Mouse (Mus musculus) ovary, adult 18-20 months (tissue): Measurements from ENCODE around the gene Unc13a.

Experiments
- DNase-seq: peaks from one replicate; pipeline ENCODE4 v3.0.0; 2022; ENCODE audit warnings: low spot score, mixed read lengths

Gene Unc13a

GRCm38 (mm10) chr8:71619786-71620185 lies 51.8 kb downstream of the Unc13a start:
- no peak for DNase-seq

DNA sequence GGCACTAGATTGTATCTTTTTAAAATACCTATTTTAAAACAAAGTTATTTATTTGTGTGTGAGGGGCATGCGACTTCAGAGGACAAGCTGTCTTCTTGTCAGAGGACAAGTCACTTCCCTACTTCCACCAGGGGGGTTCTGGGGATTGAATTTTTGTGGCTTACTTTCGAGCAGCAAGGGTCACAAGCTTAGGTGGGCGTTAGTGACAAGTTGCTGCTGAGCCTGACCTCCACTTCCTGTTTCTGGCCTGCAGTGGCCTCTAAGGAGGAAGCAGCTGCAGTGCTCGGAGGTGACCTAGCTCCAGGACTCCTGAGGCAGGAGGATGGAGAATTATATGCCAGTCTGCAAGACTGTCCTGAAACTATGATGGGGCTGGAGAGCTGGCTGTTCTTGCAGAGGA lies 58.1 kb downstream of the Unc13a start:
- no peak for DNase-seq

GRCm38 (mm10) chr8:71612141-71612540 lies 59.4 kb downstream of the Unc13a start:
- DNase-seq: no peak

GRCm38 (mm10) chr8:71610822-71611651 lies 60.5 kb downstream of the Unc13a start, which contains the start of gene Colgalt1:
Colgalt1 (plus strand) TSS chr8:71610998.
- peak; percentile 98 for DNase-seq

DNA sequence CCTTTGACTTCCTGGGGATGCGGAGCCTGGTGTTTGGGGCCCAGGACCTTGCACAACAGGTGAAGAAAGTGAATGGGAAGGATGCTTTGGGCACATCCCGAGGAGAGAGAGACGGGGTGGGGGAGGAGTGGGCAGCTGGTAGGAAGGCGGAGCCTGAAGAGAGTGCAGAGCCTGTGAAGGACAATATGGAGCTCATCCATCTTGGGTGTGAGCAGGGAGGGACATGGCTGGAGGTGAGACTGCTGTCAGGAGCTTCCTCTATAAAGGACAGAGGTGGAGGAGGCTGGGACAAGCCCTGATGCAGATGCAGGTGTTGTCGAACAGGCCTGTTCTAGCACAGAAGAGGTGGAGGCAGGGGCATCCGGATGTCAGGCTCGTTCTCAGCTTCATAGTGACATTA lies 67.5 kb downstream of the Unc13a start:
- no peak for DNase-seq

DNA sequence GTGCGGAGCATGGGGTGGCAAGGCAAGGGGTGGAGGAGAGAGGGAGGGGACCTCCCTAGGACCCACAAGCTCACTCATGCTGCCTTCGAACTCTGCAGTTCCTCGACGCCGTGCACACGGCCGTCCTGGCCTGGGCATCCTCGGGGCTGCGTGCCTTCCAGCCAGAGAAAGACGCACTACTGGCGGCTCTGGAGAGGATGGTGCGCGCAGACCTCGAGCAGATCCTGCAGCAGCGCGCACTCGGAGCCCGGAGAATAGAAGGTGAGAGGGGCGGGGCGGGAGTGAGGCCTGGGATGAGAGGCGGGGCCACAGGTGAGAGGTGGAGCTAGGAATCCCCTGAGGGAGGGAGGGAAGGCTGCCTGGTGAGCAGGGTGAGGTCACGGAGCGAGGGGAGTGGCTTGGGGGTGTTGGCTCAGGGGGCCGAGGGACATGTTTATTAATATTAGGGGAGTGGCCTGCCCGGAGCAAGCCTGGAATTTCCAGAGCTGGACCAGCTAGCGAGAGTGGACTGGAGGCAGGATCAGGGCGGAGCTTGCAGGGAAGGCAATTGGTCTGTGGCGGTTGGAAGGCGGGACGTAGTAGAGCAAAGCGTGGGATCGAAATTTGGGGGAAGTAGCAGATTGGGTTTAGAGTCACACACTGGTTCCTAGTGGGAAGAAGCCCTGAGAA lies 68.8 kb downstream of the Unc13a start:
- peak; percentile 73 for DNase-seq

GRCm38 (mm10) chr8:71601939-71602665 lies 69.5 kb downstream of the Unc13a start:
- DNase-seq: no peak

- no peak for DNase-seq
These were observed 72.7 kb downstream of the Unc13a start for GRCm38 (mm10) chr8:71598841-71599240.

DNA sequence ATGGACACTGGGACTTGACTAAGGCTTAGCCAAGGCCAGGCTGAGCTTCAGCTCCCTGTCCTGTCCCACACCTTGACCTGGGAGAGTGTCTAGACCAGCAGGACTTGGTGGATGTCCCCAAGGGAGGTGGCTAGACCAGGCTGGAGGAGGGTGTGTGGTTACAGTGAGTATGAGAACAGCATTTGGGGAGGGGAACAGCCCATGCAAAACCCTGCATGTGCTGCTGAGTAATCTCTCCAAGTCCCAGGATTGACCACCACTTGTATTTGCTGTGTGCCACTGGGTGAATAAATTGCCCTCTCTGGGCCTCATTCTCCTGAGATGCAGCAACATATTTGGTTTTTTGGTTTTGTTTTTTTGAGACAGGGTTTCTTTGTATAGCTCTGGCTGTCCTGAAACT lies 73.2 kb downstream of the Unc13a start:
- DNase-seq: no peak

- no peak for DNase-seq
These were observed 74.1 kb downstream of the Unc13a start, which contains the start of gene Fam129c for GRCm38 (mm10) chr8:71597451-71597850. Fam129c (plus strand) TSS chr8:71597648.

GRCm38 (mm10) chr8:71596798-71597197 lies 74.8 kb downstream of the Unc13a start:
- DNase-seq: no peak

GRCm38 (mm10) chr8:71596384-71596783 lies 75.2 kb downstream of the Unc13a start:
- DNase-seq: no peak

GRCm38 (mm10) chr8:71595862-71596261 lies 75.7 kb downstream of the Unc13a start:
- peak; percentile 73 for DNase-seq

DNA sequence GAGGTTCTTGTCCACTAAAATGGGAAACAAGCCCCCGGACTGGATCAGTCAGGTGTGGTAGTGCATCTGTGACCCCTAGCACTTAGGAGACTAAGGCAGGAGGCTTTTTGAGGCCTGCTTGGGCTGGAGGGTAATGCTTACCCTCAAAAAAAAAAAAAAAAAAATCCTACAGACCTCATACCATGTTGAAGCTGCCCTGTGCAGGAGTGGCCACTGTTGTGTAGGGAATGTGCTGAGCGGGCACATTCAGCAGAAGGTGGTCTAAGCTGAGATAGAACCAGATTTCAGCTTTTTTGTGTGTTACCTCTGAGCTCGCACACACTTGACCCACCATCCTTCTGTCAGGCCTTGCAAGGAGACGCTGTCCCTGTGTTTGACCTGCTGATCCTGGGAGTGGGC lies 77.2 kb downstream of the Unc13a start:
- no peak for DNase-seq

DNA sequence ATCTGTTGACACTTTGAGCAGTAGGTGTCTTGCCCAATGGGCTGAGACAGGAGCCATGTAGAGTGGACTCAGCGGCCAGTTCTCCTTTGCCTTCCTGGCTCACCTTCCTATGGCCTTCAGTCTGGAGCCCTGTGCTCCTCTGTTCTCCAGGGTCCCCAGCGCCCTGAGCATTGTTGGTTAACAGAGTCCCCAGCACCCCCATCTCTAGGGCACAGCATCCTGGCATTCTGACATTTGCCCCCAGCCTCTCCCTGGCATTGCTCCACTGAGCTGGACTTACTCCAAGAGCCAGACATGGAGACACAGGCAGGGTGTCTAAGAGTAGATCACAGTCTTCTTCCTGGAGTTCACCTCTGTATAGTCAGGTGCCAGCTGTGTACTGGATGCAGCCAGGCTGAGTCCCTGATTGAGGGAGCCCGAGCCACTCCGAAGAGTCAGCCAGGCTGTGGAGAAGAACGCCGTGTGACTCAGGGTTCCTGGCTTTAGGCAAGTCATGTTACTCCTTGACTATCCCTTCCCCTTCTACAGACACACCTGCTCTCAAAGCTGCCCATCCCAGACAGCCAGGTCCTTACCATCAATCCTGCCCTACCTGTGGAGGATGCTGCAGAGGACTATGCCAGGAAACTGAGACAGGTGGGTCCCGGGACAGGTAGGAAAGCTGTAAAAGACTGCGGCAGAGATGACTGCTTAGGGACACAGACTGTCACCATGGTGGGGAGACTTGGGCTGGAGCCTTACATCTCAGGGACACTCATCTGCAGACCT lies 77.8 kb downstream of the Unc13a start:
- no peak for DNase-seq

DNA sequence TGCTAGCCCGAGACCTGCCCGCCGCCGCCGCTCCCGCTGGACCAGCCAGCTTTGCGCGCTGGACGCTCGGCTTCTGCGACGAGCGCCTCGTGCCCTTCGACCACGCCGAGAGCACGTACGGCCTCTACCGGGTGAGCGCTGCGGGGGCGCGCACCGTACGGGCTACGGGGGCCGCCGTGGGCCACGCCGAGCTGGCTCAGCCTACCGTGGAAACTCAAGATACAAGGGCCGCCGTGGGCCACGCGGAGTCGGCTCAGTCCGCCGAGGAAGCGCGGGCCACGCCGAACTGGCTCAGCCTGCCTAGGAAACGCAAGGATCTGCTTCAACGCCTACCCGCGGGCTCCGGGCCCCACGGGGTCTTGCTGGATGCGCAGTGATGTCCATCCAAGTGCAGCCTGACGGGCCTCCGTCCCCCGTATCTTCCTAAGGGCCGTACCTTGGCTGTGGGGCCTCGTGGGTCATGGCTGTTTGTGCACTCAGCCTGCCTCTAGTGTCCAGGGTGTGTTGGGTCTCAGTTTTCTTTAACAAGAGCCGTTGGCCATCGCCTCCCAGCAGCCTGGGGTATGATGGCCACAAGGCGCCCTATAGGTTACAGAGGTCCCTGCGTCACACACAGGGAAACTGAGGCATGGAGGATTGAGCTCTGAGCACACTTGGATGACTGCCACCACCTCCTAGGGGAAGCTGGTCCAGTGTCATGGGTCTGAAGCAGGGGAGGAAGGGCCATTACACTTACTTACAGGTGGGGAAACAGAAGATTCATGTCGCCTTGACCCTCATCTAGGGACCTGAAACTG lies 79.0 kb downstream of the Unc13a start:
- DNase-seq: peak; percentile 72

GRCm38 (mm10) chr8:71591471-71592373 lies 79.8 kb downstream of the Unc13a start, which contains the start of gene Pgls:
Pgls (plus strand) TSS chr8:71592176.
- DNase-seq: peak; percentile 94

DNA sequence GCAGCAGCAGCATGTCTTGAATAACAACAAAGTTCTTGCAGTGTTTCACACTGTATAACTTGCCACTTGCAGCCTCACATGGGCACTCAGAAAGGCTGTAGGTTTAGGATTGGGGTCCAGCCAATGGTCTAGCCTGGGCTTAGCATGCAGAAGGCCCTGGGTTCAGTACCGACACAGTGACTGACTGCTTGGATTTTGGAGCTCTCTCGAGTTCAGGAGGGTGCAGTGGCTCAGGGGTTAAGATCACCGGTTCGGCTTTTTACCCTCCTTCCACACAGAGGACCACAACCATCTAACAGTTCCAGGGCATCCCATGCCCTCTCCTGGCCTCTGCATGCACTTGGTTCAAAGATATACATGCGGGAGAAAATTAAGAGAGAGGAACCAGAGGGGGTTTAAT lies 80.5 kb downstream of the Unc13a start:
- DNase-seq: no peak

GRCm38 (mm10) chr8:71588762-71589161 lies 82.8 kb downstream of the Unc13a start:
- no peak for DNase-seq

GRCm38 (mm10) chr8:71586891-71587290 lies 84.7 kb downstream of the Unc13a start:
- no peak for DNase-seq
